Mouse (Mus musculus) skeletal muscle tissue, postnatal 0 days (tissue): ENCODE data around the gene Lyrm7. TPM values are rescaled to one million over a fixed set of nuclear protein-coding genes. Genes with fewer than 3 reads are reported as not detected.

Experiments used
- polyA plus RNA-seq: library from polyadenylated mRNA; unstranded; fragments of >200 nt; fragmentation: Nextera tagmentation; extraction: Ambion mirVana; gene quantifications from 2 replicates; pipeline ENCODE4 v1.2.1, GENCODE M21; 2015

The Lyrm7 gene
- 11.6 and 11.8 TPM in 2 replicates for polyA plus RNA-seq

DNA sequence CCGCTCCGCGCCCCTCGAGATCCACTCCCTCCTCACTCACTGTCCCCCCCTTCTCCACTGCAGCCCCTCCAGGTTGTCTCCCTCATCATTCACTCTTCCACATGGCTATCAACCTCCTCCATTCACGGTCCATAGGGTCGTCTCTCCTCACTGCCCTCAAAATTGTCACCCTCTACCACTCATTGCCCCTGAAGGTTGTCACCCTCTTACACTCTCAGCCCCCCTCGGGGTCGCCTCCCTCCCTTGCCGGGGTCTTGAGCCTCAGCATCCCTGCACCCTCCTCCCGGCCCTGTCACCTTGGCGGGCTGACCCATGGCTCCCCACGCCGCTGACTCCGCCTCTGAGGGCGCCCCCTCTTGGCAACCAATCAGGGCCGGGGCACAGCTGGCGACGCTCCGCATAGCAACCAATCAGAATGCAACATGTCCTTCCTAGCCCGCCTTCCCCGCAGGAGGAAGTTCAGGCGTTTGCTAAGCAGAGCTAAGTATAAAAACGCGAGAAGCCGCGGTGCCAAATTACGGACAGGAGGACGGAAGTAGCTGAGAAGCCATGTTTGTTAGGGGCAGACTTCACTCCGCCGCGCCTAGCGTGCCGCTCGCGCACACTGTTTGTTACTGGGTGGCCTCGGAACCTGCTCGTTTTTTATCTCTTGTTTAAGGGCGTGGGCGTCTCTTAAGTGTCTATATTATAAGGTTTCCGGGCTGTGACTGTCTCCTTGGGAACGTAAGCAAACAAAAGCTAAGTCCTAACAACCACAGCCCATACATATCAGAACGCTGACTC is at the start of gene Lyrm7:
Gene Lyrm7 (minus strand): TSS at position 661 of the 783 bp plus-strand sequence.

DNA sequence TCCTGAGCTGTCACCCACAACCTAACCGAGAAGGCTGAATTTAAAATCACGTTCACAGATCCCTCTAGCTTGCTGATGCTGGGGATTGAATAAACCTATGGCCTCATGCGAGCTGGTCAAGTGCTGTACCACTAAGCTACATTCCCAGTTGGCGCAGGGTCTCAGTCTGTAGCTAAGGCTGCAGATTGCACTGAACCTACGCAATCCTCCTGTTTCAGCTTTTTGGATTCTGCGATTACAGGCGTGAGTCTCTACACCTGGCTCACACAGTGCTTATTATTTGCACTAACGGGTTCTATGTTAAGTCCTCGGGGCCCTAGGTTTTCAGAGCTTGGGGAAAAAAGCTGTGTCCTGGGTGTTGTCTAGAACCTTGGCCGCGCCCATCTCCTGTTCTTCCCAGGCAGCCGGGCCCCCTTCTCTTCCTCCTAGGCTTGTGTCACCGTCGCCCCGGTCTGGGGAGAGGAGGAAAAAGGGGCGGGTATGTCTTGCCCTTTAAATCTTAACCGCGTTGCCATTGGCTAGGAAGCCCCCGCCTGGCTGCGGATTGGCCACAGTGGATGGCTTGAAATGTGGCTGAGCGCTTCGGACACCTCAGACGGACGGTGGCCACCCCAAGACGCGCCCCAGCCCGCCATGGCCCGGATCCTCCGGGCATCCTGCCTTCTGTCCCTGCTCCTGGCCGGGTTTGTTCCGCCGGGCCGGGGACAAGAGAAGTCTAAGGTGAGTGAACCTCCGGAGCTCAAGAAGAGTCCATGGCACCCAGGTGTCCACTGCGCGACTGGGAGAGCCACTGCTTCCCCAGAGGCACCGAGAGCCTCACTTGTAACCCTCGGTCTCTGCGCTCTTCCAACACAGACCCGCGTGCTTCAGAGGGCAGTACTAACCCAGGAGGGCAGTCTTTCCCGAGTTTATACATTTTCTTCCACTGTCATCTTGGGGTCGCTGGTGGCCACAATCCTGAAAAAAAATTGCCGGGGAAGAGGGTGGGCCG is 41.9 kb upstream of the Lyrm7 start, which contains the start of gene Gpx3:
Gene Gpx3 (plus strand): TSS at position 121 of the 991 bp plus-strand sequence.

DNA sequence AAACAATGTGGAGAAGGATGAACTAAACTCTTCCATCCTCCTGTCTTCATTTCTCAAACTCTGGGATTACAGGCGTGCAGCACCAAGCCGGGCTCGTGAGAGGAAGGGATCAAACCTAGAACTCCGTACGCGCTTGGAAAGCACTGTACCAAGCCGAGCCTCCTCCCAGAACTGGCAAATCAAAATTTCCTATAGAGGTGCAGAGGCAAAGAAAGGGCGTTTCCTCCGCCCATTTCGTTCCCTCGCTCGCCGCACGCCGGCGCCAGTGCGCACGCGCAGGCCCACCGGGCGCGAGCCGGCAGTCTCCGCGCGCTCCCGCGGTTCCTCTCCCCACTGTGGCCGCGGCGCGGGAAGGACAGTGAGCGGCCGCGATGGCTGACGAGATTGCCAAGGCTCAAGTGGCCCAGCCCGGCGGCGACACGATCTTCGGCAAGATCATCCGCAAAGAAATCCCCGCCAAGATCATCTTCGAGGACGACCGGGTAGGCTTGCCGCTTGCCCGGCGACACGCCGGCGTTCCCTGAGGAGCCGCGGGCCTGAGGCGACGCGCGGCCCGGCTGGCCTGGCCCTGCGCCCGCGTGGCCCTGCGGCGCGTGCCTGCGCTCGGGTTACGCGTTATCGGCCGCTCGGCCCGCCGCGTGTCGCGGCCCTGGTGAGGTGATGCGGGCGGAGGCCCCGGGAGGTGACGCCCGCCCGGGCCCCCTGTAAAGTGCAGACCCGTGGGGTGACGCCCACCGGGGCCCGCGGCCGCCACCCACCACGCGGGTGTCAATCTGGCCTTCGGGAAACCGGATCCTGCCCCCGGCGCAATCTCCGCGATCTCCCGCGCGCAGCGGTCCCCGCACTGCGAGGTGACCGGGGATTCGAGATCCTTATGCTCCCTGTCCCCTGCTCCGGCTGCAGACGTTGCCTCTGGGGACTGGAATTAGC is 5.7 kb upstream of the Lyrm7 start, which contains the start of gene Hint1:
Gene Hint1 (plus strand): TSS at position 265 of the 930 bp plus-strand sequence.

DNA sequence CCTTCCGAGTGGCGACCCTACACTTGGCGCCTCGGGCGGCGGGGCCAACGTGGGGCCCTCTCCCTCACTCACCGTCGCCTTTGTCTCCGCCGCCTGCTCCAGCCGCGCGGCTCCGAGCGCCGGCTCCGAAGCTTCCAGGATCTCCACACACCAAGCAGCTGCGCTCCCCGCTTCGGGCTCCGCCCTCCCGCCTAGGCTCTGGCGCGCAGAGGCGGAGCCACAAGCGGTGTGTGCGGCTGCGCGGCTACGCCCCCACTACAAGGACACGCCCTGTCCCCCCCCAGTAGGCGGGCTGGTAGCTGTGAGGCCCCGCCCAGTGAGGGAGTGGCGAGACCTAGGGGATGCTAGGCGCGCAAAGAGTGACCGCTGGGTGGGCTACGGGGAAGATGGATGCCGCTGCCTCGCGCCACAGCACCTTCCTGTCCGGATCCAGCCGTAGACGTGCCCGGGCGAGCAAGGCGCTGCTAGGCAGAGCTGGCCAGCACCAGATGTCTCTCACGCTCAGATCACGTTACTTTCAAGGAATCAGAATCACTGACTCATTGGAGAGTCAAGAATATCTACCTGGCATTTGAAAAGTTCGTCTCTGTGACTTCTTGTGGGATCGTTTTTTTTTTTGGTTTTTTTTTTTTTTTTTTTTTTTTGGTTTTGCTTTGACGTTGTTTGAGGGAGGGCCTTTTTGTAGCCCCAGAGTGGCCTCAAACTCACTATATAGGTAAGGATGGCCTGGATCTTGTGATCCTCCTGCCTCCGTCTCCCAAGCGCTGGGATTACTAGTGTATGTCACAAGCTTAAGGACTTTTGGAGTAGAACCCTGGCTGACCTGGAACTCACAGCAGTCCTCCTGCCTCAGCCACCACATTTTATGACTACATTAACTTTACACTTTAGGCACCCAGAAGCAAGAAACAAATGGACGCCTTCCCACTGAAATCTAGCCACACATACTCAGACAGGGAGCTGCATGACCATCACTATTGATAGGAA is 72.9 kb downstream of the Lyrm7 start, which contains the start of gene Cdc42se2:
Gene Cdc42se2 (minus strand): TSS at position 188 of the 987 bp plus-strand sequence.

Other genes with a start within 250 kb of the Lyrm7 start
- gene Cdc42se2, start 73.2 kb downstream of the Lyrm7 start, polyA plus RNA-seq: 40.1 and 40.4 TPM in 2 replicates
- 581 and 594 TPM in 2 replicates for gene Hint1, start 5.5 kb upstream of the Lyrm7 start, polyA plus RNA-seq
- 49.5 and 62.1 TPM in 2 replicates for gene Gpx3, start 41.5 kb upstream of the Lyrm7 start, polyA plus RNA-seq
- 27.3 and 30.2 TPM in 2 replicates for gene Tnip1, start 102.0 kb upstream of the Lyrm7 start, polyA plus RNA-seq
- 241 and 261 TPM in 2 replicates for gene Anxa6, start 172.5 kb upstream of the Lyrm7 start, polyA plus RNA-seq
- gene Ccdc69, start 217.2 kb upstream of the Lyrm7 start, polyA plus RNA-seq: 15.7 and 20.6 TPM in 2 replicates
- 18.7 and 32.2 TPM in 2 replicates for gene Gm2a, start 237.2 kb upstream of the Lyrm7 start, polyA plus RNA-seq